ENCODE assay signal across 21 mouse cellular contexts in the genomic region with DNA sequence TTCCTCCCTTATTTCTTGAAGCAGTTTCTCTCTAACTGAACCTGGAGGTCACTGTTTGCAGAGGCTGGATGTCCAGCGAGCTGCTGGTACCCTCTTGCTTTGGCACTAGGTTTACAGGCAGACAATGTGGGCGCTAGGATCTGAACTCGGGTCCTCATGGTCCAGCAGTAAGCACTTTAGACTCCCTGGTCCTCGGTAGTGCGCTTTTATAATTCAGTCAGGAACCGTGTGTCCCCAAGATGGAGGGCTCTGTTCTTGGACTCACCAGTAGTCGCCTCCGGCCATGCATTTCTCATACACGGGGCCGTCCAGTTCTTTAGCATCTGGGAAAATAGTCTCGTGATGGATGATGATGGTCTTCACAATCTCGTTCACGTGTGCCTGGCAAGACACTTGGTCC.
"Had no signal": no experiment of that assay in that cellular context is flagged by ENCODE, and none has a peak within 500 bp of the region (broad histone marks: within the 10 kb centered on the region; RNA-seq: fewer than 3 reads in every experiment).

No protein-coding gene starts in this region.

- ATAC-seq: liver, postnatal 0 days; lung, postnatal 0 days; midbrain, embryonic 16.5 days had no signal

- DNase-seq: liver, postnatal 0 days; lung, adult 2 months; lung, postnatal 14 days; lung, postnatal 4 days; midbrain, embryonic 14.5 days; retina, postnatal 1 day; right cerebral cortex, adult 18-20 months; right cerebral cortex, postnatal 25 days; right cerebral cortex, postnatal 4 days; spleen, adult 18-20 months; thymus, adult 18-20 months; thymus, postnatal 14 days; thymus, postnatal 36 days had no signal

- H3K27me3 ChIP-seq: liver, embryonic 15.5 days; lung, embryonic 15.5 days; neural tube, embryonic 13.5 days; neural tube, embryonic 15.5 days had no signal

- H3K27ac ChIP-seq: liver, embryonic 15.5 days; lung, embryonic 15.5 days; midbrain, embryonic 10.5 days; neural tube, embryonic 13.5 days; neural tube, embryonic 15.5 days had no signal

- H3K4me2 ChIP-seq: liver, embryonic 15.5 days; lung, embryonic 15.5 days; neural tube, embryonic 13.5 days; neural tube, embryonic 15.5 days had no signal

- H3K9me3 ChIP-seq: liver, embryonic 15.5 days; lung, embryonic 15.5 days; midbrain, embryonic 10.5 days; neural tube, embryonic 13.5 days; neural tube, embryonic 15.5 days had no signal

- H3K9ac ChIP-seq: liver, embryonic 15.5 days; liver, postnatal 0 days; lung, embryonic 15.5 days; neural tube, embryonic 13.5 days; neural tube, embryonic 15.5 days had no signal

- H3K4me3 ChIP-seq: liver, embryonic 15.5 days; lung, embryonic 15.5 days; midbrain, embryonic 10.5 days; myocyte; neural tube, embryonic 13.5 days; neural tube, embryonic 15.5 days had no signal

- H3K36me3 ChIP-seq: liver, embryonic 15.5 days had no signal

- H3K4me1 ChIP-seq: liver, embryonic 15.5 days; lung, embryonic 15.5 days; neural tube, embryonic 13.5 days; neural tube, embryonic 15.5 days had no signal
